Mouse (Mus musculus): ENCODE results near the gene Helz. TPM values are rescaled to one million over a fixed set of nuclear protein-coding genes. Genes with fewer than 3 reads are reported as not detected.

Gene Helz
- polyA plus RNA-seq, 1 experiment from 2014 or later = 19.5 TPM

- Histone ChIP-seq H3K4me1 (no peaks in the 10 kb centered on the region), H3K27me3 (no peaks in the 10 kb centered on the region), H3K9me3 (replicated peaks) (no peaks in the 10 kb centered on the region), H3K9ac (no peak overlapping the region), H3K27ac (replicated peaks) (no peak overlapping the region), H3K4me3 (replicated peaks) (no peak overlapping the region), H3K36me3 (peaks cover 30% of the 10 kb centered on the region), H3K4me2 (replicated peaks) (no peak overlapping the region)
- no peak for ATAC-seq (ENCODE audit: insufficient number of reproducible peaks, low FRiP score, low TSS enrichment, low read depth)
- WGBS = 60% methylated on average over 17 of the region's 17 CpGs
These were observed 128.6 kb downstream of the Helz start for GRCm38 (mm10) chr11:107676207-107676940.

GRCm38 (mm10) chr11:107682694-107683355 lies 135.1 kb downstream of the Helz start:
- Histone ChIP-seq H3K27ac (replicated peaks) (no peak overlapping the region), H3K9me3 (replicated peaks) (no peaks in the 10 kb centered on the region), H3K4me3 (replicated peaks) (no peak overlapping the region), H3K27me3 (no peaks in the 10 kb centered on the region), H3K4me1 (peaks cover 9% of the 10 kb centered on the region), H3K9ac (no peak overlapping the region), H3K36me3 (peaks cover 18% of the 10 kb centered on the region), H3K4me2 (replicated peaks) (no peak overlapping the region)
- 65% methylated on average over 9 of the region's 9 CpGs for WGBS
- no peak for ATAC-seq (ENCODE audit: insufficient number of reproducible peaks, low FRiP score, low TSS enrichment, low read depth)

- no peak overlapping the region for H3K4me3 ChIP-seq (replicated peaks)
- H3K27me3 ChIP-seq = no peaks in the 10 kb centered on the region
- 48% methylated on average over 19 of the region's 19 CpGs for WGBS
- peaks cover 9% of the 10 kb centered on the region for H3K4me1 ChIP-seq
- H3K27ac ChIP-seq (replicated peaks) = no peak overlapping the region
- peaks cover 19% of the 10 kb centered on the region for H3K36me3 ChIP-seq
- H3K4me2 ChIP-seq (replicated peaks) = no peak overlapping the region
- no peaks in the 10 kb centered on the region for H3K9me3 ChIP-seq (replicated peaks)
- ATAC-seq (ENCODE audit: insufficient number of reproducible peaks, low FRiP score, low TSS enrichment, low read depth) = no peak
- H3K9ac ChIP-seq = no peak overlapping the region
These were observed 136.1 kb downstream of the Helz start for GRCm38 (mm10) chr11:107683544-107684465.

GRCm38 (mm10) chr11:107686290-107686689 lies 138.6 kb downstream of the Helz start:
- Histone ChIP-seq H3K9me3 (replicated peaks) (no peaks in the 10 kb centered on the region), H3K4me3 (replicated peaks) (no peak overlapping the region), H3K9ac (no peak overlapping the region), H3K36me3 (peaks cover 18% of the 10 kb centered on the region), H3K4me1 (peaks cover 9% of the 10 kb centered on the region), H3K27me3 (no peaks in the 10 kb centered on the region), H3K4me2 (replicated peaks) (no peak overlapping the region), H3K27ac (replicated peaks) (no peak overlapping the region)
- ATAC-seq (ENCODE audit: insufficient number of reproducible peaks, low FRiP score, low TSS enrichment, low read depth) = no peak
- 85% methylated on average over 20 of the region's 20 CpGs for WGBS

GRCm38 (mm10) chr11:107688480-107688879 lies 140.8 kb downstream of the Helz start:
- peaks cover 18% of the 10 kb centered on the region for H3K36me3 ChIP-seq
- no peak for ATAC-seq (ENCODE audit: insufficient number of reproducible peaks, low FRiP score, low TSS enrichment, low read depth)
- H3K4me1 ChIP-seq = peaks cover 8% of the 10 kb centered on the region
- no peaks in the 10 kb centered on the region for H3K27me3 ChIP-seq
- H3K4me2 ChIP-seq (replicated peaks) = no peak overlapping the region
- H3K4me3 ChIP-seq (replicated peaks) = no peak overlapping the region
- no peaks in the 10 kb centered on the region for H3K9me3 ChIP-seq (replicated peaks)
- WGBS = 95% methylated on average over 10 of the region's 10 CpGs
- no peak overlapping the region for H3K9ac ChIP-seq
- H3K27ac ChIP-seq (replicated peaks) = no peak overlapping the region

- Histone ChIP-seq H3K4me1 (peaks cover 3% of the 10 kb centered on the region; the same call in 1 of the 2 replicates), H3K9ac (no peak overlapping the region), H3K4me2 (replicated peaks) (no peak overlapping the region), H3K27me3 (no peaks in the 10 kb centered on the region), H3K4me3 (replicated peaks) (no peak overlapping the region), H3K27ac (replicated peaks) (no peak overlapping the region), H3K36me3 (peaks cover 7% of the 10 kb centered on the region), H3K9me3 (replicated peaks) (no peaks in the 10 kb centered on the region)
- no peak for ATAC-seq (ENCODE audit: insufficient number of reproducible peaks, low FRiP score, low TSS enrichment, low read depth)
- WGBS = 74% methylated on average over 8 of the region's 8 CpGs
These were observed 143.8 kb downstream of the Helz start for GRCm38 (mm10) chr11:107691569-107691968.

GRCm38 (mm10) chr11:107693338-107693737 lies 145.6 kb downstream of the Helz start:
- Histone ChIP-seq H3K4me3 (replicated peaks) (no peak overlapping the region), H3K9me3 (replicated peaks) (no peaks in the 10 kb centered on the region), H3K27ac (replicated peaks) (no peak overlapping the region), H3K27me3 (no peaks in the 10 kb centered on the region), H3K36me3 (peaks cover 2% of the 10 kb centered on the region), H3K4me1 (peaks cover 3% of the 10 kb centered on the region; the same call in 1 of the 2 replicates), H3K9ac (no peak overlapping the region), H3K4me2 (replicated peaks) (no peak overlapping the region)
- WGBS = 66% methylated on average over 6 of the region's 6 CpGs
- no peak for ATAC-seq (ENCODE audit: insufficient number of reproducible peaks, low FRiP score, low TSS enrichment, low read depth)

- Histone ChIP-seq H3K4me2 (replicated peaks) (no peak overlapping the region), H3K27me3 (no peaks in the 10 kb centered on the region), H3K36me3 (no peaks in the 10 kb centered on the region), H3K27ac (replicated peaks) (no peak overlapping the region), H3K4me1 (peaks cover 18% of the 10 kb centered on the region), H3K9me3 (replicated peaks) (no peaks in the 10 kb centered on the region), H3K9ac (no peak overlapping the region), H3K4me3 (replicated peaks) (no peak overlapping the region)
- WGBS = 92% methylated on average over 4 of the region's 4 CpGs
- ATAC-seq (ENCODE audit: insufficient number of reproducible peaks, low FRiP score, low TSS enrichment, low read depth) = no peak
These were observed 152.2 kb downstream of the Helz start for GRCm38 (mm10) chr11:107699967-107700366.

GRCm38 (mm10) chr11:107703272-107704134 lies 155.8 kb downstream of the Helz start:
- Histone ChIP-seq H3K9me3 (replicated peaks) (no peaks in the 10 kb centered on the region), H3K9ac (no peak overlapping the region), H3K4me1 (peaks cover 14% of the 10 kb centered on the region), H3K27ac (replicated peaks) (no peak overlapping the region), H3K4me2 (replicated peaks) (peak overlapping the region; percentile 22; the same call in 1 of the 2 replicates), H3K36me3 (no peaks in the 10 kb centered on the region), H3K4me3 (replicated peaks) (no peak overlapping the region), H3K27me3 (no peaks in the 10 kb centered on the region)
- 47% methylated on average over 27 of the region's 27 CpGs for WGBS
- peak; percentile 20; the same call in 1 of the 2 replicates for ATAC-seq (ENCODE audit: insufficient number of reproducible peaks, low FRiP score, low TSS enrichment, low read depth)

- Histone ChIP-seq H3K27ac (replicated peaks) (no peak overlapping the region), H3K4me2 (replicated peaks) (no peak overlapping the region), H3K4me1 (peaks cover 14% of the 10 kb centered on the region), H3K4me3 (replicated peaks) (no peak overlapping the region), H3K9me3 (replicated peaks) (no peaks in the 10 kb centered on the region), H3K9ac (no peak overlapping the region), H3K36me3 (no peaks in the 10 kb centered on the region), H3K27me3 (no peaks in the 10 kb centered on the region)
- no peak for ATAC-seq (ENCODE audit: insufficient number of reproducible peaks, low FRiP score, low TSS enrichment, low read depth)
- 48% methylated on average over 6 of the region's 6 CpGs for WGBS
These were observed 157.3 kb downstream of the Helz start for GRCm38 (mm10) chr11:107705060-107705459.
